Comparison of ENCODE assay signal across 8 mouse cellular contexts in the genomic region with DNA sequence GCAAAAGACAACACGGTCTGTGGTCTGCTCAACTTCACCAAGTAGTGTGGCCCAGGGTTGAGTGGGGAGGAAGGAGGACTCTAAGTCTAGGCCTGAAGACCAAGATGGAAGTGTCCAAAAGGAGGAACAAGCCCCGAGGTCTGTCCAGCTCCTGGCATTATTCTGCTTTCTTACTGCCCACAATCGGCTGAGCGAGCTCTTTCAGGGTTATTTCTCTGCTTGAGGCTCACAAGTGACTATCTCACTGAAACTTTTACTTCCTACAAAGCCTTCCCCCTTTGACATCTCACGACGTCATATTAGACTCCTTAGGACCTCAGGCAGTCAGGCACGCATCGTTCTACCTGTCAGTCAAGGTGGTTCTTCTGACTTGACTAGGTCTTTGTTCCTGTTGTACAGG. TPM values are rescaled to one million over a fixed set of nuclear protein-coding genes. Genes with fewer than 3 reads are reported as not detected.
DNase-seq lines count a peak whose midpoint lies in the region; ATAC-seq and TF ChIP-seq lines count a peak whose summit lies in the region.

No protein-coding gene starts in this region.

- TF ChIP-seq CTCF in CH12.LX (conservative IDR thresholded peaks at IDR 0.05 in 1 of 2, IDR thresholded peaks at IDR 0.05 in 1 of 2; ENCODE audit: low read depth in 2 of 2, low read length in 2 of 2) = no peak
- TF ChIP-seq CTCF in forebrain, postnatal 0 days (IDR thresholded peaks at IDR 0.05; ENCODE audit: low read depth) = no peak

- H3K79me2 ChIP-seq in CH12.LX (replicated peaks; ENCODE audit: control insufficient read depth, extremely low read depth, insufficient read depth, poor library complexity, severe bottlenecking) = peaks cover 25% of the 10 kb centered on the region

- no peak for TF ChIP-seq RAD21 in CH12.LX (IDR thresholded peaks at IDR 0.05; ENCODE audit: low read depth, low read length)

- H3K4me3 ChIP-seq in erythroblast, embryonic 14.5 days (replicated peaks) = peak overlapping the region; percentile 81
- H3K4me3 ChIP-seq in CH12.LX (replicated peaks in 1 of 3; ENCODE audit: low read depth in 2 of 3, low read length in 2 of 3, poor library complexity in 1 of 3) = peak overlapping the region; percentile 33 to 90 (median 79)
- H3K4me3 ChIP-seq in forebrain, postnatal 0 days (ENCODE audit: low read depth, low read length) = peak overlapping the region; percentile 84
- H3K4me3 ChIP-seq in liver, embryonic 12.5 days = peak overlapping the region; percentile 71
- peak overlapping the region; percentile 82 for H3K4me3 ChIP-seq in neural tube, embryonic 14.5 days (ENCODE audit: low read depth, low read length)

- no peak for DNase-seq in CH12.LX (ENCODE audit: extremely low read depth)
- DNase-seq in forebrain, postnatal 0 days = no peak
- DNase-seq in gastrocnemius, adult 18-20 months (ENCODE audit: low spot score) = no peak
- no peak for DNase-seq in thymus, postnatal 25 days

- WGBS in forebrain, postnatal 0 days = 65% methylated on average over 8 of the region's 8 CpGs
- 51% methylated on average over 8 of the region's 8 CpGs for WGBS in liver, embryonic 12.5 days (ENCODE audit: insufficient replicate concordance)
- 77% methylated on average over 8 of the region's 8 CpGs for WGBS in neural tube, embryonic 14.5 days

- no peak overlapping the region for H3K27ac ChIP-seq in CH12.LX (ENCODE audit: insufficient read depth, low read depth)
- peak overlapping the region; percentile 82 for H3K27ac ChIP-seq in forebrain, postnatal 0 days (ENCODE audit: low read depth, low read length)
- H3K27ac ChIP-seq in liver, embryonic 12.5 days = 0 out of 2 replicates have a peak overlapping the region, but pooled peaks have one; percentile 22
- H3K27ac ChIP-seq in neural tube, embryonic 14.5 days (ENCODE audit: low read depth, low read length) = peak overlapping the region; percentile 81

- ATAC-seq in erythroblast, adult 5-6 weeks (replicated peaks; ENCODE audit: low FRiP score, poor library complexity, severe bottlenecking) = no peak
- ATAC-seq in forebrain, postnatal 0 days = no peak
- ATAC-seq in liver, embryonic 12.5 days = no peak
- ATAC-seq in neural tube, embryonic 14.5 days (ENCODE audit: low read depth) = no peak

- peaks cover 32% of the 10 kb centered on the region for H3K4me1 ChIP-seq in erythroblast, embryonic 14.5 days (ENCODE audit: control insufficient read depth)
- peaks cover 0 to 37% of the 10 kb centered on the region in 2 experiments; a peak in 2 of 4 replicates for H3K4me1 ChIP-seq in CH12.LX (ENCODE audit: control insufficient read depth in 1 of 2, insufficient read depth in 2 of 2)
- peaks cover 22% of the 10 kb centered on the region for H3K4me1 ChIP-seq in forebrain, postnatal 0 days (ENCODE audit: insufficient read depth)
- H3K4me1 ChIP-seq in liver, embryonic 12.5 days = peaks cover 33% of the 10 kb centered on the region
- H3K4me1 ChIP-seq in neural tube, embryonic 14.5 days (ENCODE audit: control insufficient read depth, insufficient read depth, low read length) = peaks cover 28% of the 10 kb centered on the region

- H3K9ac ChIP-seq in CH12.LX (ENCODE audit: insufficient read depth, low read depth) = peak overlapping the region; percentile 58
- peak overlapping the region; percentile 81 for H3K9ac ChIP-seq in forebrain, postnatal 0 days
- H3K9ac ChIP-seq in liver, embryonic 12.5 days = peak overlapping the region; percentile 62
- peak overlapping the region; percentile 86 for H3K9ac ChIP-seq in neural tube, embryonic 14.5 days (replicated peaks; ENCODE audit: low read depth, low read length)

- H3K36me3 ChIP-seq in erythroblast, embryonic 14.5 days (ENCODE audit: control insufficient read depth) = no peaks in the 10 kb centered on the region
- H3K36me3 ChIP-seq in CH12.LX (replicated peaks in 1 of 2; ENCODE audit: control insufficient read depth in 1 of 2, insufficient read depth in 1 of 2, low read length in 1 of 2) = peaks cover 0 to 6% of the 10 kb centered on the region in 2 experiments
- no peaks in the 10 kb centered on the region for H3K36me3 ChIP-seq in forebrain, postnatal 0 days (ENCODE audit: insufficient read depth)
- H3K36me3 ChIP-seq in liver, embryonic 12.5 days = no peaks in the 10 kb centered on the region
- H3K36me3 ChIP-seq in neural tube, embryonic 14.5 days (ENCODE audit: control insufficient read depth, insufficient read depth, low read length) = no peaks in the 10 kb centered on the region

- no peaks in the 10 kb centered on the region for H3K9me3 ChIP-seq in erythroblast, embryonic 14.5 days (ENCODE audit: control insufficient read depth, low read length)
- H3K9me3 ChIP-seq in CH12.LX (replicated peaks; ENCODE audit: low read length) = no peaks in the 10 kb centered on the region
- H3K9me3 ChIP-seq in forebrain, postnatal 0 days (ENCODE audit: low read length) = no peaks in the 10 kb centered on the region
- H3K9me3 ChIP-seq in liver, embryonic 12.5 days (replicated peaks) = no peaks in the 10 kb centered on the region
- H3K9me3 ChIP-seq in neural tube, embryonic 14.5 days (ENCODE audit: control insufficient read depth, low read length) = no peaks in the 10 kb centered on the region

- no peak for TF ChIP-seq POLR2A in CH12.LX (IDR thresholded peaks at IDR 0.05; ENCODE audit: low read depth, low read length)

- dilution Hi-C loops in CH12.LX (cut with MboI; ENCODE audit: extremely low pct_ligation_motif_present, extremely low pct_unique_long_range_greater_than_20kb, low sequenced_read_pairs) = no loop called here

- in situ Hi-C loops in CH12.LX (cut with MboI; ENCODE audit: low pct_ligation_motif_present, low pct_unique_long_range_greater_than_20kb, low sequenced_read_pairs) = no loop called here

- TF ChIP-seq EP300 in CH12.LX (IDR thresholded peaks at IDR 0.05; ENCODE audit: low read length) = no peak

- H3K4me2 ChIP-seq in CH12.LX (ENCODE audit: insufficient read depth, low read depth, poor library complexity, severe bottlenecking) = peak overlapping the region; percentile 62
- H3K4me2 ChIP-seq in forebrain, postnatal 0 days (ENCODE audit: low read depth) = peak overlapping the region; percentile 77
- peak overlapping the region; percentile 98 for H3K4me2 ChIP-seq in liver, embryonic 12.5 days
- H3K4me2 ChIP-seq in neural tube, embryonic 14.5 days (ENCODE audit: low read depth, low read length) = peak overlapping the region; percentile 94

- H3K27me3 ChIP-seq in erythroblast, embryonic 14.5 days (ENCODE audit: control insufficient read depth) = peaks cover 35% of the 10 kb centered on the region
- no peaks in the 10 kb centered on the region for H3K27me3 ChIP-seq in CH12.LX (replicated peaks)
- H3K27me3 ChIP-seq in forebrain, postnatal 0 days (ENCODE audit: insufficient read depth, low read length) = no peaks in the 10 kb centered on the region
- H3K27me3 ChIP-seq in liver, embryonic 12.5 days (replicated peaks) = peaks cover 38% of the 10 kb centered on the region
- no peaks in the 10 kb centered on the region for H3K27me3 ChIP-seq in neural tube, embryonic 14.5 days (ENCODE audit: control insufficient read depth, insufficient read depth, low read length)

TF ChIP-seq in CH12.LX, 34 proteins besides CTCF, POLR2A, EP300 and RAD21 (continues in another document):
- no peak for TF ChIP-seq NRF1 (IDR thresholded peaks at IDR 0.05; ENCODE audit: low read depth, low read length)
- TF ChIP-seq BHLHE40 (IDR thresholded peaks at IDR 0.05; ENCODE audit: low read depth, low read length) = no peak
- TF ChIP-seq MEF2A (IDR thresholded peaks at IDR 0.05; ENCODE audit: borderline replicate concordance, low read depth, low read length) = no peak
- no peak for TF ChIP-seq E2F4 (IDR thresholded peaks at IDR 0.05; ENCODE audit: insufficient replicate concordance, low read depth, low read length)

RNA-seq across cellular contexts. Expression of a gene that starts 2.3 kb away (rescaled TPM):
- polyA plus RNA-seq in erythroblast, embryonic 14.5 days (2012) = 0.15 and 0.21 TPM in 2 replicates
- total RNA-seq in erythroblast, adult 5-6 weeks (2015; ENCODE audit: low replicate concordance) = 2.9 and 5.9 TPM in 2 replicates
- 1.4 and 3.1 TPM in 2 replicates for total RNA-seq in erythroblast, adult 5-6 weeks (2017; ENCODE audit: low replicate concordance)
- total RNA-seq in CH12.LX (2012; rRNA removed) = 14.9 and 18.8 TPM in 2 replicates
- 10.1 and 13.6 TPM in 2 replicates for total RNA-seq in CH12.LX (2014; rRNA removed)
- 41.4 and 44.4 TPM in 2 replicates for polyA plus RNA-seq in CH12.LX (2012; ENCODE audit: insufficient read length, low read depth)
- 81.2 and 104 TPM in 2 replicates for total RNA-seq in forebrain, postnatal 0 days (2014; rRNA removed)
- polyA plus RNA-seq in forebrain, postnatal 0 days (2015; fragmentation: Nextera tagmentation; extraction: Ambion mirVana) = 23.0 and 34.3 TPM in 2 replicates
- 15.5 and 17.5 TPM in 2 replicates for polyA plus RNA-seq in liver, embryonic 12.5 days (2016; fragmentation: Nextera tagmentation; extraction: Ambion mirVana)
- 60.2 and 80.1 TPM in 2 replicates for polyA plus RNA-seq in neural tube, embryonic 14.5 days (2014; fragmentation: Nextera tagmentation; extraction: Ambion mirVana)
- 100 to 1,000 TPM; 164 to 169 TPM for total RNA-seq in gastrocnemius, adult 18-20 months (2021)

RNA-seq across cellular contexts. Expression of a gene that starts 29.5 kb away (rescaled TPM):
- 0.12 and 0.26 TPM in 2 replicates for polyA plus RNA-seq in erythroblast, embryonic 14.5 days (2012)
- 4.2 and 6.5 TPM in 2 replicates for total RNA-seq in erythroblast, adult 5-6 weeks (2015; ENCODE audit: low replicate concordance)
- 2.2 and 4.9 TPM in 2 replicates for total RNA-seq in erythroblast, adult 5-6 weeks (2017; ENCODE audit: low replicate concordance)
- total RNA-seq in CH12.LX (2012; rRNA removed) (15.9 and 20.9 TPM in 2 replicates), CH12.LX (2014; rRNA removed) (18.9 and 20.8 TPM in 2 replicates)
- 16.7 and 18.6 TPM in 2 replicates for polyA plus RNA-seq in CH12.LX (2012; ENCODE audit: insufficient read length, low read depth)
- total RNA-seq in forebrain, postnatal 0 days (2014; rRNA removed) = 37.6 and 40.5 TPM in 2 replicates
- 35.2 and 39.6 TPM in 2 replicates for polyA plus RNA-seq in forebrain, postnatal 0 days (2015; fragmentation: Nextera tagmentation; extraction: Ambion mirVana)
- polyA plus RNA-seq in liver, embryonic 12.5 days (2016; fragmentation: Nextera tagmentation; extraction: Ambion mirVana) = 25.2 and 26.7 TPM in 2 replicates
- 24.0 and 34.8 TPM in 2 replicates for polyA plus RNA-seq in neural tube, embryonic 14.5 days (2014; fragmentation: Nextera tagmentation; extraction: Ambion mirVana)
- 10 to 100 TPM; 68.1 to 85.0 TPM for total RNA-seq in gastrocnemius, adult 18-20 months (2021)

RNA-seq across cellular contexts. Expression of a gene that starts 42.2 kb away (rescaled TPM):
- 18.7 and 20.5 TPM in 2 replicates for polyA plus RNA-seq in erythroblast, embryonic 14.5 days (2012)
- 36.6 and 115 TPM in 2 replicates for total RNA-seq in erythroblast, adult 5-6 weeks (2015; ENCODE audit: low replicate concordance)
- total RNA-seq in erythroblast, adult 5-6 weeks (2017; ENCODE audit: low replicate concordance) = 83.3 and 101 TPM in 2 replicates
- 28.1 and 29.0 TPM in 2 replicates for total RNA-seq in CH12.LX (2012; rRNA removed)
- total RNA-seq in CH12.LX (2014; rRNA removed) = 33.5 and 41.2 TPM in 2 replicates
- polyA plus RNA-seq in CH12.LX (2012; ENCODE audit: insufficient read length, low read depth) = 35.3 and 36.6 TPM in 2 replicates
- total RNA-seq in forebrain, postnatal 0 days (2014; rRNA removed) = 68.2 and 70.9 TPM in 2 replicates
- 32.3 and 40.3 TPM in 2 replicates for polyA plus RNA-seq in forebrain, postnatal 0 days (2015; fragmentation: Nextera tagmentation; extraction: Ambion mirVana)
- 40.4 and 41.3 TPM in 2 replicates for polyA plus RNA-seq in liver, embryonic 12.5 days (2016; fragmentation: Nextera tagmentation; extraction: Ambion mirVana)
- 37.7 and 45.2 TPM in 2 replicates for polyA plus RNA-seq in neural tube, embryonic 14.5 days (2014; fragmentation: Nextera tagmentation; extraction: Ambion mirVana)
- 10 to 100 TPM; 73.1 to 84.5 TPM for total RNA-seq in gastrocnemius, adult 18-20 months (2021)

Comparison
In these comparisons a context has a peak if more than half of its experiments do, and no peak if none do; other contexts are left out.
1. RNA of a gene that starts 2.3 kb away (polyA plus RNA-seq): 60.2 to 80.1 TPM in neural tube, embryonic 14.5 days, 41.4 to 44.4 TPM in CH12.LX, 23.0 to 34.3 TPM in forebrain, postnatal 0 days and 15.5 to 17.5 TPM in liver, embryonic 12.5 days; 0.15 to 0.21 TPM in erythroblast, embryonic 14.5 days; every median in the first group is over 10 times any median in the second.
2. RNA of a gene that starts 29.5 kb away (polyA plus RNA-seq): 35.2 to 39.6 TPM in forebrain, postnatal 0 days, 25.2 to 26.7 TPM in liver, embryonic 12.5 days, 24.0 to 34.8 TPM in neural tube, embryonic 14.5 days and 16.7 to 18.6 TPM in CH12.LX; 0.12 to 0.26 TPM in erythroblast, embryonic 14.5 days; every median in the first group is over 10 times any median in the second.
3. Peak in every context shown above with its lines, with median percentiles within 50 percentile points of each other: H3K4me3 ChIP-seq, H3K4me2 ChIP-seq and H3K9ac ChIP-seq.